Comparison of ENCODE assay signal across 27 mouse cellular contexts in the genomic region with DNA sequence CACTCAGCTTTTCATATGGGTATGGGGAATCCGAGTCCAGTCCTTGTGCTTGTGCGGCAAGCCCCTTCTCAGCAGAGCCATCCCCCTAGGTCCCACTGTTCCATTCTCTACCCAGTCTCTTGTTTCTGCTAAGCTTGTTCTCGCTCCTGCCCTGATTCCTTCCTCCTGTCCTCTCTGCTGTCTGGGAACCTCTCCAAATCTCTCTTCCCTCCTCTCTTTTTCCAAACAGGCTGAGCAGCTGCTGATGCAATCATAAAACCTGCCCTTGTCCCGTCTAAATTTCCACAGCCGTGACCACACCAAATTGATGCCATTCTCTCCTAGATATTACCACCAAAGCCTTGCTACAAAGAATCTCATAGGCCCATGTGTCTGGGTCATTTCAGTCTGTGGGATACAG.
DNase-seq lines count a peak whose midpoint lies in the region; ATAC-seq and TF ChIP-seq lines count a peak whose summit lies in the region.
"Had no signal": no experiment of that assay in that cellular context is flagged by ENCODE, and none has a peak within 500 bp of the region (broad histone marks: within the 10 kb centered on the region; RNA-seq: fewer than 3 reads in every experiment).

No protein-coding gene starts in this region.

- ATAC-seq in frontal cortex, adult (ENCODE audit: low TSS enrichment) = peak; percentile 74
- ATAC-seq: forebrain, embryonic 13.5 days; forebrain, embryonic 16.5 days; hindbrain, embryonic 16.5 days; intestine, embryonic 15.5 days; Patski had no signal

- H3K4me3 ChIP-seq in layer of hippocampus, adult 2 months = no peak overlapping the region
- H3K4me3 ChIP-seq: forebrain, embryonic 10.5 days; forebrain, embryonic 13.5 days; heart, embryonic 12.5 days; heart, embryonic 15.5 days; hindbrain, embryonic 10.5 days; hindbrain, embryonic 13.5 days; intestine, embryonic 15.5 days had no signal

- no peak for TF ChIP-seq CTCF in layer of hippocampus, adult 2 months (conservative IDR thresholded peaks at IDR 0.05)
- TF ChIP-seq CTCF in brain, embryonic 14.5 days (IDR thresholded peaks at IDR 0.05; ENCODE audit: borderline replicate concordance, extremely low read depth, insufficient read depth, insufficient read length) = no peak

- TF ChIP-seq POLR2A in brain, embryonic 14.5 days (IDR thresholded peaks at IDR 0.05; ENCODE audit: borderline replicate concordance, extremely low read depth, insufficient read depth, insufficient read length, poor library complexity, severe bottlenecking) = no peak

- peak overlapping the region; percentile 74 for H3K27ac ChIP-seq in layer of hippocampus, adult 2 months
- H3K27ac ChIP-seq: forebrain, embryonic 10.5 days; forebrain, embryonic 13.5 days; heart, embryonic 15.5 days; hindbrain, embryonic 10.5 days; hindbrain, embryonic 13.5 days; intestine, embryonic 15.5 days had no signal

- DNase-seq in frontal cortex, postnatal 36 days (ENCODE audit: low spot score in 2 of 2) = no peak
- peak in 1 of 2 experiments; percentile 18 for DNase-seq in layer of hippocampus, adult 2 months (ENCODE audit: low spot score in 2 of 2)
- DNase-seq in layer of hippocampus, adult 9-10 months (ENCODE audit: low spot score) = no peak
- DNase-seq in adipocyte (ENCODE audit: low spot score) = peak; percentile 5
- DNase-seq in brain, embryonic 14.5 days (ENCODE audit: low read depth) = peak; percentile 2
- DNase-seq in gastrocnemius, adult 8-10 months (ENCODE audit: low spot score in 2 of 2) = no peak
- DNase-seq: adrenal gland, adult 2 months; adrenal gland, postnatal 14 days; B cell, adult 2 months; cerebellum, adult 2 months; cerebellum, adult 9-11 months; cerebellum, postnatal 36 days; gastrocnemius, postnatal 10 days; gastrocnemius, postnatal 36 days; heart, postnatal 10 days; heart, postnatal 36 days had no signal

Comparison
In these comparisons a context has a peak if more than half of its experiments do, and no peak if none do; other contexts are left out.
1. DNase-seq: peak in adipocyte (single experiment) and brain, embryonic 14.5 days (single experiment); none in frontal cortex, postnatal 36 days (0 of 2), layer of hippocampus, adult 9-10 months (single experiment) and gastrocnemius, adult 8-10 months (0 of 2).